Mouse (Mus musculus): ENCODE results near the gene Zfp704. TPM values are rescaled to one million over a fixed set of nuclear protein-coding genes. Genes with fewer than 3 reads are reported as not detected.

The Zfp704 gene
- total and polyA plus RNA-seq, 3 experiments: under 0.01 TPM; not detected in 2

DNA sequence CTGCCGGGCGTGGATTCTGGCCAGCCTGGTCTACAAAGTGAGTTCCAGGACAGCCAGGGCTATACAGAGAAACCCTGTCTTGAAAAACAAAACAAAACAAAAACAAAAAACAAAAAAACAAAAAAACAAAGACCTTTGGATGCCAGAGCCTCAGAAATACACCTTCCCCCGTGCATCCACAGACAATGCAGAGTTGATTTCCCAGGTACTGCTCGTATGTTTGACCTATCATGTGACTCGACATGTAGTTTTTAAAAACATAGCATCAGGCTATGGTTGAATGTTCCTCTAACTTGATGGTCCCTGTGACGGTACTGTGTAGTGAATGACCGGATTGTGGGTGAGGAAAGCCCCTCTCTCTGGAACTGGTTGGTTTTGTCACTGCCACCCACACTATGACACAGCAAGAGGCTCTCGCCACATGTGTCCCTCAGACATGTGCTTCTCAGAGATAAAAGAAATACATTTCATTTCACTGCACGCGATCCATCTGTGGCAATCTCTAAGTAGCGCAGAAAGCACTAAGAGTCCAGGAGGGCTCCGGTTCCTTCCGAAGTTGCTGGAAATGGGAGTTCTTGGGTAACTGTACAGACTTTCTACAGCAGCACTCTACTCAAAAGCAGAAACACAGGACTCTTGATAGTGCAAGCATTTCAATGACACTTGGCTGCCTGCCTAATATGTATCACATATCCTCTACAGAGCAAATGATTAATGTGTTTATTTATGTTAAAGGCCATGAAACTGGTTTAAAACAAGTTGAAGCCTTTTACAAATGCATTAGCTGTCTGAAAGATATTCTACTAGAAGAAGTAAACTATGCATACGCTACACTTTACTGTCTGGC is 28.7 kb downstream of the Zfp704 start:
- Histone ChIP-seq H3K9me3 (replicated peaks; ENCODE audit: insufficient read depth, low read length) (no peaks in the 10 kb centered on the region), H3K79me2 (ENCODE audit: control insufficient read depth, insufficient read depth, low read length, poor library complexity) (no peaks in the 10 kb centered on the region), H3K9ac (ENCODE audit: control insufficient read depth, low read depth, low read length, poor library complexity, severe bottlenecking) (no peak overlapping the region), H3K4me3 (ENCODE audit: control insufficient read depth in 1 of 2, insufficient read depth in 1 of 2, low read depth in 2 of 2, low read length in 2 of 2) (no peak overlapping the region), H3K27me3 (ENCODE audit: control insufficient read depth in 1 of 2, insufficient read depth in 2 of 2, low read length in 2 of 2) (no peaks in the 10 kb centered on the region), H3K4me1 (ENCODE audit: control insufficient read depth in 1 of 2, insufficient read depth in 2 of 2, low read length in 2 of 2) (no peaks in the 10 kb centered on the region), H3K36me3 (ENCODE audit: control insufficient read depth in 1 of 2, insufficient read depth in 2 of 2, low read length in 2 of 2) (no peaks in the 10 kb centered on the region), H3K27ac (ENCODE audit: control insufficient read depth, low read depth, low read length) (no peak overlapping the region)
- TF ChIP-seq GABPA (IDR thresholded peaks at IDR 0.05; ENCODE audit: low read depth, low read length) (no peak), MYC (IDR thresholded peaks at IDR 0.05; ENCODE audit: low read depth, low read length) (no peak), ZMIZ1 (IDR thresholded peaks at IDR 0.05; ENCODE audit: low read depth, low read length) (no peak), MYB (IDR thresholded peaks at IDR 0.05; ENCODE audit: low read depth, low read length) (no peak), NELFE (IDR thresholded peaks at IDR 0.05; ENCODE audit: low read depth, low read length) (no peak), ZKSCAN1 (IDR thresholded peaks at IDR 0.05; ENCODE audit: low read depth, low read length) (no peak), CTCF (IDR thresholded peaks at IDR 0.05 in 2 of 3, conservative IDR thresholded peaks at IDR 0.05 in 1 of 3; ENCODE audit: control insufficient read depth in 1 of 3, insufficient read depth in 1 of 3, low read depth in 2 of 3, low read length in 3 of 3, poor library complexity in 1 of 3, severe bottlenecking in 1 of 3) (no peak), CHD2 (IDR thresholded peaks at IDR 0.05; ENCODE audit: low read length) (no peak), JUND (IDR thresholded peaks at IDR 0.05; ENCODE audit: low read depth, low read length) (no peak), EP300 (IDR thresholded peaks at IDR 0.05; ENCODE audit: low read depth in 1 of 2, low read length in 2 of 2) (no peak)
- DNase-seq (ENCODE audit: low read depth, low spot score): no peak

DNA sequence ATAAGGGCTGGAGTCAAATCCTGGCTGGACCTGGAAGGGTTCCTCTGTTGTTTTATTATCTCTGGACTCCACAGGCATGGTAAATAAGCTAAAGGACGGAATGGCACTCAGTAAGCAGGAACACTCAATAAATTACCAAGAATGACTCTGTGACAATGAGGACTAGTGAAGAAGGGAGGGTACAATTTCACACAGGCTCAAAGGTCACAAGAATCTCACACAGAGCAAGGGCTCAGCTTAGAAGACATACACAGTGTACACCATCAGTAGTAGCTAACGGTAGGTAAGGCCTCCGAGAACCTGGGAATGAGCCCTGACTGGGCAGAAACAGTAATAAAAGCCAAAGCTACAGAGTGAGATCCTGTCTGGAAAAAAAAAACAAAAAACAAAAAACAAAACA is 29.8 kb downstream of the Zfp704 start:
- Histone ChIP-seq H3K27me3 (ENCODE audit: control insufficient read depth in 1 of 2, insufficient read depth in 2 of 2, low read length in 2 of 2) (no peaks in the 10 kb centered on the region), H3K9me3 (replicated peaks; ENCODE audit: insufficient read depth, low read length) (no peaks in the 10 kb centered on the region), H3K9ac (ENCODE audit: control insufficient read depth, low read depth, low read length, poor library complexity, severe bottlenecking) (no peak overlapping the region), H3K36me3 (ENCODE audit: control insufficient read depth in 1 of 2, insufficient read depth in 2 of 2, low read length in 2 of 2) (no peaks in the 10 kb centered on the region), H3K4me3 (ENCODE audit: control insufficient read depth in 1 of 2, insufficient read depth in 1 of 2, low read depth in 2 of 2, low read length in 2 of 2) (no peak overlapping the region), H3K79me2 (ENCODE audit: control insufficient read depth, insufficient read depth, low read length, poor library complexity) (no peaks in the 10 kb centered on the region), H3K4me1 (ENCODE audit: control insufficient read depth in 1 of 2, insufficient read depth in 2 of 2, low read length in 2 of 2) (no peaks in the 10 kb centered on the region), H3K27ac (ENCODE audit: control insufficient read depth, low read depth, low read length) (no peak overlapping the region)
- TF ChIP-seq POLR2AphosphoS5 (IDR thresholded peaks at IDR 0.05; ENCODE audit: borderline replicate concordance, low read depth, low read length) (no peak), USF1 (IDR thresholded peaks at IDR 0.05; ENCODE audit: low read depth, low read length) (no peak), SIN3A (IDR thresholded peaks at IDR 0.05; ENCODE audit: low read length) (no peak), USF2 (IDR thresholded peaks at IDR 0.05; ENCODE audit: borderline replicate concordance in 1 of 2, insufficient read depth in 1 of 2, low read depth in 1 of 2, low read length in 2 of 2) (no peak), BHLHE40 (IDR thresholded peaks at IDR 0.05; ENCODE audit: borderline replicate concordance, low read depth, low read length) (no peak)
- no peak for DNase-seq (ENCODE audit: low read depth, low spot score)

All from MEL (cell line).